Mouse (Mus musculus) monocyte, adult 5-6 weeks (primary cell): ENCODE results near the gene Olfr523. TPM values are rescaled to one million over a fixed set of nuclear protein-coding genes. Genes with fewer than 3 reads are reported as not detected.

Source experiments
- ATAC-seq: fragments of 153-309, 156-312 bp; replicated peaks from 2 replicates; pipeline ENCODE4 v1.8.0; 2017; ENCODE audit warnings: mild to moderate bottlenecking; ENCODE audit not compliant: low TSS enrichment, insufficient number of reproducible peaks, severe bottlenecking, poor library complexity, low FRiP score
- total RNA-seq: library from RNA; stranded (forward); fragments of 200-1000, 200-491, 200-594 nt; gene quantifications from 3 replicates; pipeline ENCODE4 v1.2.3, GENCODE M21; 2017

Olfr523 gene
- total RNA-seq, 1 experiment from 2014 or later = not detected

DNA sequence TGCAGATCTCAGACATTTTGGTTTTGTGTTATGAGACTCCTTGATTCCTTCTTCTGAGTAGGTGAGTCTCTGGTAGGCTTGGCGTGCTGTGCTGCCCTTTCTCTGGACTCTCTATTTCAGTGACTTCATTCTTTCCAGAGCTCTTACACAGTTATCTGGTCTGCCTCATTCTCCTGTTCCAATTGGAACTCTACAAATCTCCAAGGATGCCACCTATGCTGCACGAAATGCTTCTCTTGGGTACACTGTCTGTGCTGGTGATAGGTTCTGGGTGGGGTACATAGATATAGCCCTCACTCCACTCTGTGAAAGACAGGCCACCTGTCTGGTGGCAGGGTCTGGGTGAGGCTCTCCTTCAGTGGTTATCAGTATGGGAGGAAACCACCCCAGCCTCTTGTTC, 45.0 kb downstream of the Olfr523 start, which contains the start of gene Cd163l1:
Gene Cd163l1 (plus strand): TSS at position 301 of the 400 bp plus-strand sequence.
- ATAC-seq = no peak

DNA sequence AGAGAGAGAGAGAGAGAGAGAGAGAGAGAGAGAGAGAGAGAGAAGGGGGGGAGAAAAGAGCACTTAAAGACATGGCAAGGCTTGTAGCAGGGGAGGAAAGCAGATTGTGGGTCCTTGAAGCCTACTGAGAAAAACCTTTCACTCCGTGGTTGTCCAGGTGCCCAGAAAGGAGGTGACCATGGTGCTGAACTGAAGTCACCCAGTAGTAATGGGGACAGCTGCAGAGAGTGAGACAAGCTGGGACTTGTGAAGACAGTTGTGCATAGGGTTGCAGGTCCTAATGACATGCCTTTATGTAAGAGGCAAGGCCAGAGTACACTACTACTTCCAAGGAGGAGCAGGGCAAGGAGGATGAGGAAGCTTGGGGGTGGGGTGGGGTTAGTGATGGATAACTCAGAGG, 46.3 kb downstream of the Olfr523 start:
- no peak for ATAC-seq

DNA sequence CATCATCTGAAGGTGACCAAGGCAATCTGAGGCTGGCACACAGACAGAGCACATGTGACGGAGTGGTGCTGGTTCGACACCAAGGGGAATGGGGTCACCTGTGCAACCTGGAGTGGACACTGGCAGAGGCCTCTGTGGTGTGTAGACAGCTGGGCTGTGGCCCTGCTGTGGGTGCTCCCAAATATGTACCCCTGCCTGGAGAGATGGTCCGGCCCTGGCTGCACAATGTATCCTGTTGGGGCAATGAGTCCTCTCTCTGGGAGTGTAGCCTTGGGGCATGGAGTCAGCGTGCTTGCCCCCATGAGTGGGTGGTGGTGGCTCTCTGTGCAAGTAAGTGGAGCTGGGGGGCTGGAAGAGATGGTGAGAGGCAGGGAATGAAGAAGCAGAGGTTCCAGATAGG, 47.4 kb downstream of the Olfr523 start:
- no peak for ATAC-seq

DNA sequence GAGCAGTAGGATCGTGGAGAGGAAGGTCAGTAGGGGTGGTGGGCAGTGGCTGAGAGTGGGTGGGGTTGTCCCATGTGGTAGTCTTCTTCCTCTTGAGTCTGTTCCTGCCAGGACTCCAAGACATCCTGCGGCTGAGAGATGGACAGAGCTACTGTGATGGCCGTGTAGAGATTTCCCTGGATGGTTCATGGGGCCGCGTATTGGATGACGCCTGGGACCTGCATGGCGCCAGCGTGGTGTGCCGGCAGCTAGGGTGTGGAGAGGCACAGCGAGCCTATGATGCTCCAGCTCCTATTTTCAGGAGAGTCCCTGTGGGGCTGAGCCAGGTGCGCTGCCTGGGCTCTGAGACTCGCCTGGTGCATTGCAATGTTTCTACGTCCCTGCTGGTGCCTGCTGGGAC, 51.2 kb downstream of the Olfr523 start:
- ATAC-seq = no peak

Other genes with a start within 250 kb of the Olfr523 start
- gene Utf1, start 229.4 kb upstream of the Olfr523 start, total RNA-seq = not detected in 3 replicates
- gene 6430531B16Rik, start 194.5 kb upstream of the Olfr523 start, total RNA-seq = 1.5 TPM in 1 of 3 replicates, not detected in the others
- gene Adam8, start 180.7 kb upstream of the Olfr523 start, total RNA-seq = 10.2 to 54.2 TPM (median 40.8 TPM) in 3 replicates
- gene Zfp511, start 136.8 kb upstream of the Olfr523 start, total RNA-seq = 27.4 to 31.4 TPM (median 27.6 TPM) in 3 replicates
- gene Tubgcp2, start 136.5 kb upstream of the Olfr523 start, total RNA-seq = 16.3 to 28.9 TPM (median 26.9 TPM) in 3 replicates
- gene Msx3, start 124.1 kb upstream of the Olfr523 start, total RNA-seq = not detected in 3 replicates
- 0.68 TPM in 1 of 3 replicates, not detected in the others for gene Caly, start 90.7 kb upstream of the Olfr523 start, total RNA-seq
- not detected in 3 replicates for gene Prap1, start 79.8 kb upstream of the Olfr523 start, total RNA-seq
- gene Fuom, start 70.8 kb upstream of the Olfr523 start, total RNA-seq = 2.8 to 7.7 TPM (median 4.5 TPM) in 3 replicates
- gene Paox, start 57.4 kb upstream of the Olfr523 start, total RNA-seq = 0.87 to 1.5 TPM (median 1.2 TPM) in 3 replicates
- 37.8 to 42.3 TPM (median 41.5 TPM) in 3 replicates for gene Echs1, start 56.7 kb upstream of the Olfr523 start, total RNA-seq
- 3.7 to 7.6 TPM (median 4.4 TPM) in 3 replicates for gene Mtg1, start 35.7 kb upstream of the Olfr523 start, total RNA-seq
- not detected in 3 replicates for gene Sprn, start 18.3 kb upstream of the Olfr523 start, total RNA-seq
- not detected in 3 replicates for gene Olfr522, start 8.5 kb upstream of the Olfr523 start, total RNA-seq
- not detected in 3 replicates for gene Olfr524, start 32.7 kb downstream of the Olfr523 start, total RNA-seq
- gene Cd163l1, start 45.0 kb downstream of the Olfr523 start, total RNA-seq = 0.39 to 0.48 TPM in 2 of 3 replicates, not detected in the other
- gene 5830411N06Rik, start 74.1 kb downstream of the Olfr523 start, total RNA-seq = 0.85 to 2.5 TPM in 2 of 3 replicates, not detected in the other
- gene Olfr525, start 147.6 kb downstream of the Olfr523 start, total RNA-seq = not detected in 3 replicates
- gene Olfr527, start 160.8 kb downstream of the Olfr523 start, total RNA-seq = not detected in 3 replicates
- not detected in 3 replicates for gene Olfr60, start 188.5 kb downstream of the Olfr523 start, total RNA-seq
- not detected in 3 replicates for gene Olfr530, start 203.1 kb downstream of the Olfr523 start, total RNA-seq
- 0.10 TPM in 1 of 3 replicates, not detected in the others for gene Olfr531, start 229.7 kb downstream of the Olfr523 start, total RNA-seq
- not detected in 3 replicates for gene Olfr532, start 248.4 kb downstream of the Olfr523 start, total RNA-seq